Mouse (Mus musculus) G1E (cell line): Measurements from ENCODE around the gene Tnfrsf4.

Experiments used
- CTCF ChIP-seq: IDR thresholded peaks from 2 replicates; pipeline ENCODE4 v1.5.1; 2012; ENCODE audit warnings: low read depth, low read length, inconsistent platforms, mixed read lengths
- POLR2AphosphoS5 ChIP-seq: IDR thresholded peaks from 2 replicates; pipeline ENCODE4 v1.6.1; 2012; ENCODE audit warnings: low read depth, low read length, inconsistent platforms; ENCODE audit not compliant: insufficient replicate concordance
- TAL1 ChIP-seq: conservative IDR thresholded peaks from 2 replicates; pipeline ENCODE4 v1.6.1; 2012; ENCODE audit warnings: low read depth, low read length, inconsistent platforms, mixed read lengths

- no peak for TF ChIP-seq CTCF
- no peak for TF ChIP-seq POLR2AphosphoS5
- TF ChIP-seq TAL1, result no peak
Observed at GRCm38 (mm10) chr4:156064510-156064897, 50.9 kb downstream of the Tnfrsf4 start.
